Mouse (Mus musculus) A20 (cell line): ENCODE data around the gene Nt5dc3.
A peak's percentile ranks its signal among the peaks of the same experiment; 100 is the strongest.

Experiments used
- DNase-seq: peaks from one replicate; pipeline ENCODE4 v3.0.0-alpha.2; 2011; ENCODE audit warnings: low read depth, low spot score

Nt5dc3 gene

GRCm38 (mm10) chr10:86779117-86779755 lies 431 bp downstream of the Nt5dc3 start:
- DNase-seq: peak; percentile 66

- DNase-seq: no peak
Measured at GRCm38 (mm10) chr10:86779816-86780500, 1.2 kb downstream of the Nt5dc3 start.

- no peak for DNase-seq
Measured at GRCm38 (mm10) chr10:86781641-86782040, 2.8 kb downstream of the Nt5dc3 start.

GRCm38 (mm10) chr10:86782656-86783055 lies 3.9 kb downstream of the Nt5dc3 start:
- DNase-seq: no peak

- DNase-seq: no peak
Measured at GRCm38 (mm10) chr10:86783561-86783960, 4.8 kb downstream of the Nt5dc3 start.

GRCm38 (mm10) chr10:86784126-86784675 lies 5.4 kb downstream of the Nt5dc3 start:
- no peak for DNase-seq

- DNase-seq: no peak
Measured at GRCm38 (mm10) chr10:86785396-86785795, 6.6 kb downstream of the Nt5dc3 start.

GRCm38 (mm10) chr10:86786083-86786482 lies 7.3 kb downstream of the Nt5dc3 start:
- no peak for DNase-seq

- DNase-seq: no peak
Measured at GRCm38 (mm10) chr10:86788193-86788592, 9.4 kb downstream of the Nt5dc3 start.

GRCm38 (mm10) chr10:86789146-86789672 lies 10.4 kb downstream of the Nt5dc3 start:
- no peak for DNase-seq

DNA sequence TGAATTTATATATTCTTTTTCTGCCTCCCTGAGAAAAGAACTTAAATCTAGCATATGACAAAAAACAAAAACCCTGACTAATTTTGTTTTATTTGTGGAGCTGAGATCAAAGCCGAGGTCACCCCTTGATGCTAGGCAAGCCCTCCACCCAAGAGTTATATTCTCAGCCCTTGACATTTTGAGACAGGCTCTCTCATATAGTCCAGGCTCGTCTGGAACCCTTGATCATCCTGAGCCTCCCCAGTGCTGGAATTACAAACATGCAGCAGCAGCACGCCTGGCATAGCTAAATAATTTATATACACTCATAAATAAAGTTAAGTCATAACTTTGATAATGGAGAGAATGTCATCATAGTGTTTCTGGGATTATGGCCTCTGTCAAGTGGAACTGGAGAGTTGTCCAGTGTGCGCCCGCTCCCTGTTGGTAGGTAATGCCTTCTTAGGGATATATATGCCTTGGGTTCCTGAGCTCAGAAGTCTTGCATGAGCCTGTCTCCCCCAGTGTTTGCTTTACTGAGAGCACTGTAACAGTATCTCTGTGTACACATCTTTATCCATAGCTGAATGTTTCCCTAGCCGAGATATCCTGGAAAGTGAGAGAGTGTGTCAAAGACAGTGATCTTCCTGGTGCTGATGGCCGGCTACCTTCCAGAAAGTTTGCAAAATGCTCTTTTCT lies 12.8 kb downstream of the Nt5dc3 start:
- no peak for DNase-seq

DNA sequence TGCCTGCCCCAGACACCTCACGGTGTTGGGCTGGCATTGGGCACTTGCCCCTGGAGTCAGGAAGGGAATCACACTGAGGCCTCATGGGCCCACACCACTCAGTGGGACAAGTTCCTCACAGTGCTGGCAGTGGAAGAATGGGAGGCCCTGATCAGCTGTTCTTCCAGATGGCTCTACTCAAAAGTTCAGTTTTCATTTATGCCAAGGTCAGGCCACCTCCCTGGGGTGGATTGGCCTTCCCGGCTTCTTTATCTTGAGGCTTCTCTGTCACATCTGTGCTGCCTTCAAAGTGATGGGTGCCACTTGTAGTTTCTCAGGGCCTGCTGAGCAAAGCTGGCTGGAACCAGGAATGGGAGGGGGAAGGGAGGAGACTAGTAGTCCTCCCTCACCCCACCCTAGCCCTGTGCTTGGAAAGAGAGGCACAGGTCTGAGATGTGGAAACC lies 14.7 kb downstream of the Nt5dc3 start:
- no peak for DNase-seq

GRCm38 (mm10) chr10:86794196-86794595 lies 15.4 kb downstream of the Nt5dc3 start:
- peak; percentile 13 for DNase-seq

DNA sequence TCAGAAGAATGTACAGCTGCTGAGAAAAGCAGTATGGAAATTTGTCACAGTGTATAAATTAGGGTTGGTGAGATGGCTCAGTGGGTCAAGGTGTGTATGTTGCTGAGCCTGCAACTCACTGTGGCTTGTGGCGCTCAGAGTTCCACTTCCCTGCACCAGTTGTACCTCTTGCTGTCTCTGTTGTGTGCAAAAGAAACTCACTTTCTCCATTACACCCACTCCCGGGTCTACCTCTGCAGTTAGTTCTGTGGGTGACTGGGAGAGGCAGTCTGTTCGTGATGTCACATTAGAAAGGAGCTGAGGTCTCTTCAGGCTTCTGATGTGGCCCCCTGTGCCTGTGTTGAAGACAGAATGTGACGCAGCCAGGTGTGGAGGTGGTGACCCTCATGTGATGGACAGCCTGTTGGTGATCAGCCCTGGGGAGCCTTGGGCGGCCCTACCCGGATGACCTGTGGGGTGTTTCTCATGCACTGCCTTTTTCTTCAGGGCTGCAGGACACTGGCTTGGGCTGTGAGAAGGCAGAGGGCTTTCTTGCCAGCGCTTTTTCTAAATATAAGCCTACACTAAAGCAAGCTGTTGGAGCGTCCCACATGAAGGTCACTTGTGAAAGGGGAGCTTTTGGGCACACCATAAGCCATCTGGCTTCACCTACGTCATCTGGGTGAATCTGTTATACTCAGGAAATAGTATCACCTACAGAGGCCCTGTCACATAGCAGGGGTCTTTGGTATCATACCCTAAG lies 16.2 kb downstream of the Nt5dc3 start:
- no peak for DNase-seq

DNA sequence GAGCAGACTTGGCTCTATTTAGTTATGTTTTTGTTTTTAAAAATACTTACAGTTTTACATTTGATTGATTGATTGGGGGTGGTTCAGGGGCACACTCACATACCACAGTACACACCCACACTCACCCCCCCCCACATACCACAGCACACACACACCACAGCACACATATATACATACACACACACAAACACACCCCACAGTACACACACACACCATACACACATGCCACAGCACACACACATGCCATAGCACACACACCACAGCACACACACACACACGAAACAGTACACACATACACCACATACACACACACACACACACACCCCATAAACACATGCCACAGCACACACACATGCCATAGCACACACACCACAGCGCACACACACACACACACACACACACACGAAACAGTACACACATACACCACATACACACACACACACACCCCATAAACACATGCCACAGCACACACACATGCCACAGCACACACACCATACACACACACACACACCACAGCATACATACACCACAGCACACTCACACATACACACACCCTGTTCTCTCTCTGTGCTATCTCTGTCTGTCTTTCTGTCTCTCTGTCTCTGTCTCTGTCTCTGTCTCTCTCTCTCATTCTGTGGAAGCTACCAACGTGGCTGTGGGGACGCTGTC lies 17.4 kb downstream of the Nt5dc3 start:
- DNase-seq: no peak

GRCm38 (mm10) chr10:86807362-86807761 lies 28.6 kb downstream of the Nt5dc3 start:
- no peak for DNase-seq

GRCm38 (mm10) chr10:86808013-86808758 lies 29.4 kb downstream of the Nt5dc3 start:
- DNase-seq: no peak

- DNase-seq: no peak
Measured at GRCm38 (mm10) chr10:86810000-86810399, 31.2 kb downstream of the Nt5dc3 start.

GRCm38 (mm10) chr10:86810612-86811011 lies 31.8 kb downstream of the Nt5dc3 start:
- DNase-seq: no peak
